Mouse (Mus musculus) R1 (cell line): Measurements from ENCODE around the gene Fsip1.
"Not testable (repeated sequence)": the region's sequence is repeated elsewhere in the genome, so short reads cannot be mapped to it uniquely, and the experiment has no call there.

ENCODE experiments used
- DNase-seq: peaks from one replicate; pipeline ENCODE4 v3.0.0-alpha.2; 2018; ENCODE audit warnings: low read depth, low spot score

Fsip1 gene

DNA sequence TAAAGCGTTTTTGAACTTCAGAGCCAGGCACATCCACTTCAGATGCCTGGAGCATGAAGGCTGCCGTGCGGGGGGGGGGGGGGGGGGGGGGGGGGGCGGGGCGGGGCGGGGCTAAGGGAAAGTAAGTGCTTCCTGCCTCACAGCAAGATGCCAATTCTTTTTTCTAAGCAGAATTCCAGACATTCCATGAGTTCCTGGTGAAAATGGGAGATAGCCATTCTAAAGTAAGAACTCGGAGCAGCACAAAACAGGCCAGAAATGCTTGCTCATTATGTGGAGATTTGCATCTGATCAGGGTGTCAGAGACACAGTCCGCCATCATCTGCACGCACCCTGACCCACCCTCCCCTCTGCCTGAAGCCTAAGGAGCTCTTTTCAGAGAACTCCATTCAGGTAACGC, 77.3 kb downstream of the Fsip1 start:
- peak; percentile 99 for DNase-seq

DNA sequence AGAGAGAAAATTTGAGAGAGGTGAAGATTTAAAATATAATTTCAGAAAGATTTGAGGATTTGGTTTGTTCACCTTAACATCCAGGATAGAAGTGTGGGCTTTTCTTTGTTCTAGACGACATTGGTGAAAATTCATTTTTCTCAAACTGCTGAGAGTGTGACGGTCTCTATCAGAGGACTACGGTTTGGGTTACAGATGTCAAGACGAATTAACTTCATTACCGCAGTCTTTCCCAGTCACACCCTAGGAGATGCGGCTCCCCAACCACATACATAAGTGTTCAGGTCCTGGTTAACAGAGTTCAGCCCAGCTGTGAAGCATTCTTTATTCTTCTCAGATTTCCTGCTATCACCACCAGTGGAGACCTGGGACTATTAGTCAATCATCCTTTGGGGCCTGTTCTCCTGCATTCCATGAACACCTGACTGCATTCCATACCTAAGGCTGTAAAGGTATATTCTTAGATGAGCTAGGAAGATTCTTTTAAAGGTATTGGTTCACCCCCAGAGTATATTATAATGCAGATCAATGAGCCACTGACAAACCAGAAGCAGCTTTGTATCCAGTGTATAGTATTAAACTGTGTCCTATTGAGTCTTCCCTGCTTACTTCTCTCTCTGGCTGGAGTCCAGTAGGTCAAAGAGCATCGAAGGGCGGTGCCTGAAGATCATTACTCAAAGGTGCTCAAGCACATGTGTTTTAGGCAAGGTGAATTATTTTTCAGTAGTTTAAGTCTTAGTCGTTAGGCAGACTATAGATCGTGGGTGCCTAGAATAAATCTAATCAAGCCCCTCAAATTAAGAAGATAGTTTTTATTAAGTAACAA, 82.0 kb downstream of the Fsip1 start:
- DNase-seq: peak; percentile 89

DNA sequence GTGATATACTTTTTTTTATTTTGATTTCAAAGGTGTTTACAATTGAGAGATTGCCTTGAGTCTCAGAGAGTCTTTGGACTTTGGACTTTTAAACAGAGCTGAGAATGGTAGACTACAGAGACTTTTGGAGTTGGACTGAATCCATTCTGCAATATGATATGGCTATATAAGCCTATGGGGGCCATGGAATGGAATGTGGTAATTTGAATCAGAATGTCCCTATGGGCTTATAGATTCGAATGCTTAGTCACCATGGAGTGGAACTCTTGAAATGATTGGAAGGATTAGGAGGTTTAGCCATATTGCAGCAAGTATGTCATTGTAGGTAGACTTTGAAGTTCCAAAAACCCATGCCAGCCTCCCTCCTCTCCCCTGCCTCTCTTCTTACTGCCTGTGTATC, 88.5 kb downstream of the Fsip1 start:
- DNase-seq: no peak

DNA sequence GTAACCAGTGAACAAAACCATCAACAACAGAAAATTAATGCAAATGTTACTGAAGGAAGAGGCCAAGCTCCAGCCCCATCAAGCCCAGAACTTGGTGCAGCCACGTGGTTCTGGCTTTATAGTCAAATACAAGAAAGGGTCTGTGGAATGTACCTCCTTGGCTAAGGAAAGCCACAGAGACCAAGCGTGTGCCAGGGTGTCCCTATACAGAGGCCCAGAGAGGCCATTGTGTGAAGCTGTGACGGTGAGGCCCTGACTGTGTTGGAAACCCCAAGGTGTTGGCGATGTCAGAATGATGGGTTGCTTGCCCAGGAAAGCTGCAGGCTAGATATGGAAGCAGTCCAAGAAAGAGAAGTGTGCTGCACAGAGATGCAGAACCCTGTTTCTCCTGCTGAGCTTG, 89.0 kb downstream of the Fsip1 start:
- DNase-seq: no peak

DNA sequence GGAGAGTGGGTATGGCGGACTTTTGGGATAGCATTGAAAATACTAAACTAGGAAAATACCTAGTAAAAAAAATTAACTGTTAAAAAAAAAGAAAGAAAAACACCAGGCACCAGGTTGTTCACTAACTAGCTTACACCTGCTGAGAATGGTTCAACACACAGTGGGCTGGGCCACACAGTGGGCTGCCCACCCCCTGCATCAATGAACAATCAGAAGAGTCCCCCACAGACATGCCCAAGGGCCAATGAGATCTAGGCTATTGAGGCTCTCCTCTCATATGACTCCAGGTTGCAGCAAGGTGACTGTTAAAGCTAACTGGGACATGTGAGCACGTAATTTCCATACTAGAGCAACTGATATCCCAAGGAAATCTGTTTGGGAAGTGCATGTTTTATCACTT, 91.1 kb downstream of the Fsip1 start:
- no peak for DNase-seq

DNA sequence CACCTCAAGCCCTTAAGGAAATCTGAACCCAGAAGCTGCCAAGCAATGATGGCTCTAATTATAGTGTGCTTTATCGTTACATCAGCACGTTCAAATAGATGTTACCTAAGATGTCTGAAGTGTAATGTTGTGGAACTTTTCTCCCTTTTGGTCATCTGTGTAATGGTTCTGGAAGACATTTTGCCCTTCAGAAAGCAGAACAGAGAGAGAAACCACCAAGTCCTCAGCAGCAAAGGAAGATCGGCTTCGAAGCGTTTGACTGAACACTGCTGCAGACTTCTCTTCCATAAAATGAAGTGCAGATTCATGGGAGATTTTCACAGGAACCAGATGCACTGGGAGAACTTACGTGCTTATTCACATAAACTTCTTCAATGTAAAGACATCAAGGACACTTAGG, 92.6 kb downstream of the Fsip1 start:
- DNase-seq: no peak

DNA sequence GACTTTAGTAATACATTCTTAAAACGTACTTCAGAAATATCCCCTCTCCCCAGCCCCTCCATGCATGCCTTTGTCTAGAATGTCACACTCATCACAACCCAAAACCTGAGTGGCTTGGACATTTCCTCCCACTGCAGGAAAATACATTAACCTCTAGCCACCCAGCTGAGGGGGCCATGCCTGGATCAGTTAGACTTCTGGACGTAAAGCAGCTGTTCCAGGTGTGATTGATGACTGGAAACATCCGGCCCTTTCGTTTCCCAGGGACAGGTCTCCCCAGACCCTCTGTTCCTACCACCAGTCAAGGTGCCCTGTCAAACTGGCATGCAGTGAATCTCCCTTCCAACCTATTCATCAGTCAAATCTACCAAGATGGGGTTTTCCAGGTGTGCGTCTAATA, 94.3 kb downstream of the Fsip1 start:
- DNase-seq: no peak

DNA sequence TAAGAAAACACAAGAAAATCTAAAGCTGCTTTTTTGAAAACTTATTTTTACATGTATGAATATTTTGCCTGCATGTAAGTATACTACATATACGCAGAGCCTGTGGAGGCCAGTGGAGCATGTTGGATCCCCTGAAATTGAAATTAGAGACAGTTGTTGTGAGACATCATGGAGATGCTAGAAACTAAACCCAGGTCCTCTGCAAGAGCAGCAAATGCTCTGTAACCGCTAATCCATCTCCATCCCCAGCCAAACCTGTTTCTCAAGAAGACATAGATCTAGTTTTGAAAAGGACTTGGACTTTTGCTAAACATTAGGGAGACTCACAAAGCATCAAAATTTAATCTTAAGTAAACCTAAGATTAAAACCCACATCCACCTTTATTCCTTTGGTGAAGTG, 95.8 kb downstream of the Fsip1 start:
- DNase-seq: no peak

DNA sequence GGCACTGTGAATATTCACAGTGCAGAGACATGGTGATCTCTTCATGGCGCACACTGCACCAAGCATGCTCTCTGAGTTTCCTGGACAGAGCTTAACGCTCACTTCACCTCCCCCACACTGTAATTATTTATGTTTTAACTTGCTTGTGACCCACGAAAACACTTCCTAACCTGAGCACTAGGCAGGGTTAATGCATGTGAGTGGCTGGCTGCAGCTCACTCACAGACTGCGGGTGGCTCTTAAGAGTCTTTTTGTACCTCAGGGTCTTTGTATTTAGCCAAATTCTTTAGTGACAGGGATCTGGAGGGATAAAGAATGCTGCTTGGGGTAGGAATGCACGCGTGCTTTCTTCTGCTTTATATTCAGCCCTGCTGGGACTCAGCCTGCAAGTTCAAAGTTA, 96.2 kb downstream of the Fsip1 start:
- DNase-seq: peak; percentile 25

DNA sequence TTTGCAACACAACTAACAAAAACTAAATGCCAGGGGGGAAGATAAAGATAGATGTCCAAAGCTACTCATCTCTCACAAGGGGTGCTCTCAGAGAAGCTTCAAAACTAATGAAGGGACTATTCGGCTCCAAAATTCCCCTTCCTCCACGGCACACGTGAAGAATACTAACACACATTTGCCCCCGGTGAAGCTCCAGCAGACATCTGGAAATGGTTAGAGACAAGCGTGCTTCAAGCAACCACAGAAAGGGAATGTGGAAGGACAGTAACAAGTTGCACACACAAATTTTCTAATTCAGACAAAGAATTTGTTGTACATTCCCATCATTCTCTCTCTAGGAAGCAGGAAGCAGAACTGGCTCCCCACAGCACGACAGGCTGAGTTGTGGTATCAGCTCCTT, 97.6 kb downstream of the Fsip1 start:
- no peak for DNase-seq

DNA sequence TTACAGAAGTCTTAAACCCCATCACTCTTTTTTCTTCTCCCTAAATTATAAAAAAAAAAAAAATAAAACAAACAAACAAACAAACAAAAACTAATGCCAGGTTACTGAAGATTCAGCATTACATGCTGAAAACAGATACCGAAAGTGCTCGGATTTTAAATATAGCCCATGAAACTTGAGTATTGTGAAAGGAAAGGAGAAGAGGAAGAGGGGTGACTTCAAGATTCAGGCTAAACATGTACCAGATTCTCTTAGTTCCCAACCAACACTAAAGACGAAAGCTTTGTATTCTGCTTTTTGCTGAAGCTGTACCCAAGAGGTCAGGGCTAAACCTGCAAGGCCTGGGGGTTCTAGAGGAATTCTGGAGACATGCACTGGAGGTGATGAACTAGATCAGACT, 98.7 kb downstream of the Fsip1 start:
- no peak for DNase-seq

DNA sequence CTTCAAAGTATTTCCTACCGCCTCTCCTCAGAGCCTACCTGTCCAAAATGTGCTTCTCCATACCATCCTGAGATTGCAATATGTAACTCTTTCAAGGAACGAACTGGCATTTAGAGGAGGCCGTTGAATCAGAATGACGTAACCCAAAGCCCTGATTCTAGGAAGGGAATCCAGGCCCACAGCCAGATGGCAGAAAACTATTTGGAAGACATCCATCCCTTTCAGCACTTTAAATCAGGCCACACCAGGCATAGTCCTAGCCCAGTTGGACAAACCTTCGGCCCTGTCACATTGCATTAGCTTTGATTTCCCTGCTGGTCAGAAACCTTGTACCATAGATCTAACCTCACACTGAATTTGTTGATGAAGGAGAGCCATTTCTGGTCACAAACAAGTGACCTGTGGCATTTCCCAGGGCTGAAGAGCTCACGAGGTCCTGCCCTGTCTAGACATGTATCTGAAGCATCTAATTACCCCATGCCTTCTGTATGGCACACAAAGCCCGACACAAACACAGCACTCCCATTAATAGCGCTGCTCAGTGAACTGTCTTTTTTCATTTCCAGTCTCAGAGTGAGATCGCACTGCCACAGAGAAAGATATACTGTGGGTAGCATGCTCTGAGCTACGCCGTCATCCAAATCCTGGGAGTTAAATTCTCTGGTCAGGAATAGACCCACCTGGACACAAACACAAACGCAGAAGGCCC, 106.8 kb downstream of the Fsip1 start:
- DNase-seq: no peak

DNA sequence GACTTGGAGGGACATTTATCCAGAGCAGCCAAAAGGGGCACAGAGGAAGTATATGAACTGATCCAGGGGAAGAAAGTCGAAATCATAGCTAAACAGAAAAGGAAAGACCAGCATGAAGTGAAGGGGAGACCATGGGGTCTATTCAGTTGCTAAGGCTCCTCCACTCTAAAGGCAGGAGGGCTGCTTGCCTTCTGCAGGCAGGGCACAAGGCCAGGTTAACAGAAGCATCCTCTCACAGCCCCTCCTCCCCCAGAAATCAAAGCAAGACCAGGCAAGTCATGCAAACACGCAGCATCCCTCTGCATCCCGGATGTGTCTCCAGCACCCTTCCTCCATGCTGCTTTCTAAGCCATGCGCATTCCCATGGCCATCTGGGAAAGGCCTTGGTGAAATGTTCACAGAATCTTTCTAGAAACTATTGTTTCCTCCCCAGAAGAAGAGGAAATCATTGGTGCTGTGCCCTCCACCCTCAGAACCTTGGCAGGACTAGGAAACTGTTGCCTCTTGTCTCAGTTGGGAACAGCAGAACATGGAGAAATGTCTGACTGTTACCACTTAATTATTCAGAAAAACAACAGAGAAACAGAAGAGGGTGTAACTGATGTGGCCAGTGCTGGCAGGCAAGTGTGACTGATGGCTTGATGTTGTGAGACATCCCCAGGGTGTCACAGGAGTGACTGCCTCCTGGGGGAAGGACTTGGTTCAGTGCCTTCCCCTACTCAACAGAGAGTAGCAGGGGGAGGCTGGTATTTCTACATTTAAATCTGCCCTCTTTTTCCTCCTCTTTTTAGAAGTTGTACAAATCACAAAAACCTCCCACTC, 108.2 kb downstream of the Fsip1 start:
- DNase-seq: no peak

DNA sequence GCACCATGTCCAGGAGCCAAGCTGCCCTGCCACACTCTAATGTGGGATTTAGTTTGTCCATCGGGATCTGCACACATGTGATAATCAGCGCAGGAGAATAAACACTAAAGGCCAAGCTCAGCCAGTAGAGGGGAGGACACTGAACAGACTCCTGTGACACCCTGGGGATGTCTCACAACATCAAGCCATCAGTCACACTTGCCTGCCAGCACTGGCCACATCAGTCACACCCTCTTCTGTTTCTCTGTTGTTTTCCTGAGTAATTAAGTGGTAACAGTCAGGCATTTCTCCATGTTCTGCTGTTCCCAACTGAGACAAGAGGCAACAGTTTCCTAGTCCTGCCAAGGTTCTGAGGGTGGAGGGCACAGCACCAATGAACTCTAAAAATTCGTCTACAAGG, 109.0 kb downstream of the Fsip1 start:
- not testable (repeated sequence) for DNase-seq

DNA sequence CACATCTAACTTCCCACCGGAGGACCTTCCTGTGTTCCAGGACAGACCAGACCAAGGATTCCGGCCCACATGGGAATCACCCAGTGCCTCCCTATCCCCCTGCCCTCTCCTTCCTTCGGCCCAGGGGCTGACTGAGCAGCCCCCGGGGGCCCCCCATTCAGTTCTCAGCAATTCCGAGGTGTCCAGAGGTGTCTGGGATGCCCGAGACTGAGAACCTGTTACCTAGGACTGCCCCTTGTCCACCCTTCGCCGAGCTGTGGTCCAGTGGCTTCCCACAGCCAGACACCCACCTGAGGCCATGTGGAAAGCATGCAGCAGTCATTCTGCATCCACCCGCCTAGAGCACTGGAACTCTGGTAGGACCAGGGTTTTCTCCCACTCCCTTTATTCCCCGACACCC, 115.1 kb downstream of the Fsip1 start:
- DNase-seq: no peak

DNA sequence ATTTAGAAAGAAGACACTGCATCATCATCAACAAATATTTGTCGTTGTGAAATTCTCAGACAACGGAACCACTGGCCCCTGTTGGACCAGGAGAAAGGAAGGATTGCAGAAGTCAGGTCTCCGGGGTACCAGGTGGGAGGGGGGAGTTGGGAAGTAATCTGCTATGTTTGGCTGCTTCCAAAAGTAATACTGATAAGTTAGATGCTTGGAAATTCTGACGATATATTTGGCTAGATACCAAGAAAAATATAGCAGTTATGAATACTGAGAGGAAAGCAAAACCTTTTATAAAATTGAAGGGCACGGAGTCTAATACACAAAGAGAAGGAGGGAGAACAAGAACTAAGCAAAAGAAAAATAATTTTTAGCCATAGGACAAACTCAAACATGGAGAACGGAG, 117.5 kb downstream of the Fsip1 start:
- no peak for DNase-seq

DNA sequence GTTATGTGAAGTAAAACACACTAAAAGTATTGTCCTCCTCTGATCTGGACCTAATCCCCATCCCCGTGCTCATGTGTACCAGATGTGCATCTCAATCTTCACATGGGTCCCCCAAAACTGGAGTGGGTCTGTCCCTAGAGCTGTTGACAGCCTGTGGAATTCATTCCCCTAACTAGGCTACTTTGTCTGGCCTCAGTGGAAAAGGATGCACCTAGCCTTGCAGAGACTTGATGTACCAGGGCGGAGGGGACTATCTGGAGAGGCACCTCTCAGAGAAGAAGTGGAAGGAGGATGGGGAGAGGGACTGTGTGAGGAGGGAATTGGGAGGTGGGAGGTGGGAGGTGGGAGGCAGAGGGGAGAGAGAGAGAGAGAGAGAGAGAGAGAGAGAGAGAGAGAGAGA, 119.0 kb downstream of the Fsip1 start:
- no peak for DNase-seq

DNA sequence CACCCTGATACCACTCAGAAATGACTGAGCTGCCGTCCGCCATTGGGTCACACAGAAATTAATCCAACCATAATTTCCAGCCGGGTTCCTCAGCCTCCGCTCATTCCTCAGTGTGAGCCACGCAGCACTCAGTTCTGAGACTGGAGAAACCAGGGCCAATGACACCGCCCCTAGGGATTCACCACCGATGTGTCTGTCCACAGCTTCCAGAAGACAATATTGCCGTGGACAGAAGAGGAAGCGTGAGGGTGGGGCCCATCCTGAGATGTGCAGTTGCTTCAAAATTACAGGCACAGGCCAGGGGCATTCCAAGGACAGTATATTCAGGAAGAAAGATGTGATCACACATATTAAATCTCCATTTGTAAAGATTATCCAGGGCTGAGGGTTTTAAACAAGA, 119.7 kb downstream of the Fsip1 start:
- DNase-seq: no peak

DNA sequence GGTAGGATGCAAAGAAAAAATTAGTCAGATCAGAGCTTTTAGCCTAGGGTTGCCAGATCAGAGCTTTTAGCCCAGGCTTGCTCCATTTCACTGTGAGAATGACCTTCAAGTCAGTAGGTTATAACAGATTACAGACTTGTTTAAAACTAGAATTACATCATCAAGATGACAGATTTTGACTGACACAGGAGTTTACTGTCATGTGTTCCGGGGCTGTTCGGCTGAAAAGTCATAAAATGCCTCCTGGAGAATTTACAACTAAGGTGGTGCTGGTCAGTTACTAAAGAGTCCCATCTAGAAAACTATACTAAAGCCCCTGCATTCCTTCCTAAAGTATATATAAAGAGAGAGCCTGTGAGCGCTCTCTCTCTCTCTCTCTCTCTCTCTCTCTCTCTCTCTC, 128.5 kb downstream of the Fsip1 start:
- DNase-seq: no peak

DNA sequence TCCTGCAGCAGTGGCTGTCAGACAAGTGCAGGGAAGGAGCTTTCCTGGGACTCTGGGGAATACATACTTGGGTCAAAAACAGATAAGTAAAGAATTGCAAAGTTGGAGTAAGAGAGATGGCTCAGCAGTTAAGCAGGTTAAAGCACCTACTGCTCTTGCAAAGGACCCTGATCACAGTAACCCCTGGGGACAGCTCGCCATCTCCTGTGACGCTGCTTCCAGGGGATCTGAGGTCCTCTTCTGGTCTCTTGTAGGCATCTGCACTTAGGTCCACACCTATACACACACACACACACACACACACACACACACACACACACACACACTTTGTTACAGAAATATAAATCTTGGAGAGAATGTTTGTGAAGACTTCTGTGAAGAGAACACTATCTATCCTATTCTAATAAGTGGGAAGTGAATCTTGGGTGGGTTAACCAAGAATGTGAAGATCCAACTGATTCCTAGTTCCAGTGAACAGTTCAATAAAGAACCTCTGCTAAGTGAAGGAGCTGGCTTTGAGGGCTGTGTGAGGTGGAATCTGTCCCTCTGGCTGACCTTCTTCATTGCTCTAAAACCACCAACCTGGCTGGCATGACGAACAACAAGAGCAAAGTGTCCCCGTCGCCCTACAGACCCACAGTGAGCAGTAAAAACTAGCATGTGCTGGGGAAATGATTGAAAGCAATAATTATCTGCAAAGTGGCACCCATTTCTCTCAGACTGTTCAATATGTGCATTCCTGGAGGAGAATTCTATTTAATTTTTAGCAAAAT, 129.1 kb downstream of the Fsip1 start:
- DNase-seq: no peak

DNA sequence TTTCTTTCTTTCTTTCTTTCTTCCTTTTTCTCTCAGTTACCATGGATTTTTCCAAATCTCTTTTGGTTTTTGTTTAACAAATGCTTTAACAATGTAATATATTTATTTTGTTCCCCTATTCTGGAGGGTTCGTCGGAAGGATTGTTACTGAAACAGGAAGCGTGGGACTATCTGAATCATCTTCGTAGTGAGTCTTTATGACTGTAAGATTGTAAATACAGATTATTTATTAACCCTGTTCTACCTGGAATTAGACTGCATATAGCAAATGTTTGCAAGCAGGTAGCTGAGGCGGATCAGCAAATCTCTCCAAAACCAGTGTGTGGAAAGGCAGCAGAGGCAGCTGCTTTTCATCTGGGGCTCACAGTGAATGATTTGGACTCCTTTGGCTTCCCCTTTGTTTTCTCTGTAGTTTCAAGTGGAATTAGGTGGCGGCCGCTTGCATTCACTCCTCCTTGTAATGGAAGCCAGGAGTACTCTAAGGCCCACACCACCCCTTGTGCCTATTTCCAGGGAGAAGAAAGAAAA, 130.8 kb downstream of the Fsip1 start:
- DNase-seq: no peak
